Comparison of ENCODE assay signal across 13 mouse cellular contexts in genomic region chr13:63302381-63302780, GRCm38 (mm10).
DNase-seq lines count a peak whose midpoint lies in the region; ATAC-seq and TF ChIP-seq lines count a peak whose summit lies in the region.
"Had no signal": no experiment of that assay in that cellular context is flagged by ENCODE, and none has a peak within 500 bp of the region (broad histone marks: within the 10 kb centered on the region; RNA-seq: fewer than 3 reads in every experiment).

No protein-coding gene starts in this region.

- DNase-seq in hindbrain, postnatal 0 days (ENCODE audit: low spot score) = no peak
- no peak for DNase-seq in midbrain, embryonic 11.5 days (ENCODE audit: low spot score, missing footprints)
- DNase-seq in thymus, postnatal 4 days = no peak
- no peak for DNase-seq in lung, postnatal 14 days
- DNase-seq: gastrocnemius, postnatal 10 days; lung, embryonic 14.5 days; right cerebral cortex, adult 18-20 months; thymus, postnatal 25 days had no signal

- H3K27ac ChIP-seq in hindbrain, postnatal 0 days = peak overlapping the region; percentile 54; the same call in 1 of the 2 replicates
- no peak overlapping the region for H3K27ac ChIP-seq in hindbrain, embryonic 12.5 days
- 0 out of 2 replicates have a peak overlapping the region, but pooled peaks have one; percentile 5 for H3K27ac ChIP-seq in midbrain, embryonic 13.5 days
- H3K27ac ChIP-seq in midbrain, embryonic 11.5 days (ENCODE audit: low read depth, low read length) = no peak overlapping the region
- H3K27ac ChIP-seq in cortical plate, adult 2 months (ENCODE audit: insufficient read depth, low read length) = peak overlapping the region; percentile 48
- peak overlapping the region; percentile 67 for H3K27ac ChIP-seq in limb, embryonic 13.5 days

- no peak overlapping the region for H3K4me2 ChIP-seq in hindbrain, postnatal 0 days (ENCODE audit: low read depth, low read length)
- no peak overlapping the region for H3K4me2 ChIP-seq in hindbrain, embryonic 12.5 days (replicated peaks)
- H3K4me2 ChIP-seq in midbrain, embryonic 13.5 days (replicated peaks) = no peak overlapping the region
- no peak overlapping the region for H3K4me2 ChIP-seq in midbrain, embryonic 11.5 days
- H3K4me2 ChIP-seq in limb, embryonic 13.5 days (replicated peaks) = no peak overlapping the region
- H3K4me2 ChIP-seq: heart, embryonic 12.5 days; lung, embryonic 14.5 days had no signal

- no peaks in the 10 kb centered on the region for H3K27me3 ChIP-seq in hindbrain, postnatal 0 days (ENCODE audit: insufficient read depth, low read length)
- H3K27me3 ChIP-seq in hindbrain, embryonic 12.5 days = no peaks in the 10 kb centered on the region
- no peaks in the 10 kb centered on the region for H3K27me3 ChIP-seq in midbrain, embryonic 13.5 days
- no peaks in the 10 kb centered on the region for H3K27me3 ChIP-seq in midbrain, embryonic 11.5 days (ENCODE audit: control insufficient read depth, insufficient read depth, low read length)
- H3K27me3 ChIP-seq in limb, embryonic 13.5 days = no peaks in the 10 kb centered on the region
- H3K27me3 ChIP-seq: heart, embryonic 12.5 days had no signal

- no peak overlapping the region for H3K9ac ChIP-seq in hindbrain, postnatal 0 days (replicated peaks; ENCODE audit: low read length)
- H3K9ac ChIP-seq in hindbrain, embryonic 12.5 days = no peak overlapping the region
- no peak overlapping the region for H3K9ac ChIP-seq in midbrain, embryonic 13.5 days (replicated peaks)
- no peak overlapping the region for H3K9ac ChIP-seq in midbrain, embryonic 11.5 days (ENCODE audit: low read length)
- H3K9ac ChIP-seq in limb, embryonic 13.5 days = no peak overlapping the region
- H3K9ac ChIP-seq: heart, embryonic 12.5 days; lung, embryonic 14.5 days had no signal

- H3K4me3 ChIP-seq in hindbrain, postnatal 0 days (ENCODE audit: low read length) = no peak overlapping the region
- H3K4me3 ChIP-seq in hindbrain, embryonic 12.5 days = no peak overlapping the region
- H3K4me3 ChIP-seq in midbrain, embryonic 13.5 days (replicated peaks) = no peak overlapping the region
- no peak overlapping the region for H3K4me3 ChIP-seq in midbrain, embryonic 11.5 days (ENCODE audit: low read depth, low read length)
- H3K4me3 ChIP-seq in cortical plate, adult 2 months (ENCODE audit: insufficient read depth, low read length) = no peak overlapping the region
- H3K4me3 ChIP-seq in limb, embryonic 13.5 days = no peak overlapping the region
- H3K4me3 ChIP-seq: heart, embryonic 12.5 days had no signal

- TF ChIP-seq POLR2A in cortical plate, adult 2 months (IDR thresholded peaks at IDR 0.05; ENCODE audit: extremely low read depth, insufficient read depth, low read length) = no peak

- WGBS in hindbrain, postnatal 0 days = 79% methylated on average over 5 of the region's 5 CpGs
- 91% methylated on average over 5 of the region's 5 CpGs for WGBS in hindbrain, embryonic 12.5 days
- 90% methylated on average over 5 of the region's 5 CpGs for WGBS in midbrain, embryonic 13.5 days
- WGBS in midbrain, embryonic 11.5 days = 88% methylated on average over 5 of the region's 5 CpGs
- WGBS in limb, embryonic 13.5 days = 80% methylated on average over 5 of the region's 5 CpGs

- TF ChIP-seq CTCF in hindbrain, postnatal 0 days (IDR thresholded peaks at IDR 0.05; ENCODE audit: low read depth) = no peak
- TF ChIP-seq CTCF in cortical plate, adult 2 months (IDR thresholded peaks at IDR 0.05; ENCODE audit: extremely low read depth, insufficient read depth, low read length) = no peak

- H3K9me3 ChIP-seq in hindbrain, postnatal 0 days (ENCODE audit: low read length) = no peaks in the 10 kb centered on the region
- H3K9me3 ChIP-seq in hindbrain, embryonic 12.5 days (replicated peaks) = no peaks in the 10 kb centered on the region
- no peaks in the 10 kb centered on the region for H3K9me3 ChIP-seq in midbrain, embryonic 13.5 days
- H3K9me3 ChIP-seq in midbrain, embryonic 11.5 days (ENCODE audit: control insufficient read depth, low read length) = no peaks in the 10 kb centered on the region
- no peaks in the 10 kb centered on the region for H3K9me3 ChIP-seq in limb, embryonic 13.5 days
- H3K9me3 ChIP-seq: heart, embryonic 12.5 days had no signal

- ATAC-seq in hindbrain, postnatal 0 days = no peak
- no peak for ATAC-seq in hindbrain, embryonic 12.5 days (ENCODE audit: low FRiP score)
- ATAC-seq in midbrain, embryonic 13.5 days = no peak
- no peak for ATAC-seq in midbrain, embryonic 11.5 days (ENCODE audit: low FRiP score)
- no peak for ATAC-seq in limb, embryonic 13.5 days (ENCODE audit: low FRiP score, low read depth)

- H3K4me1 ChIP-seq in hindbrain, postnatal 0 days (ENCODE audit: insufficient read depth, low read length) = no peaks in the 10 kb centered on the region
- H3K4me1 ChIP-seq in hindbrain, embryonic 12.5 days = peaks cover 11% of the 10 kb centered on the region; the same call in 1 of the 2 replicates
- peaks cover 11% of the 10 kb centered on the region for H3K4me1 ChIP-seq in midbrain, embryonic 13.5 days (replicated peaks)
- peaks cover 4% of the 10 kb centered on the region; the same call in 1 of the 2 replicates for H3K4me1 ChIP-seq in midbrain, embryonic 11.5 days (ENCODE audit: control insufficient read depth, insufficient read depth, low read length)
- peaks cover 5% of the 10 kb centered on the region for H3K4me1 ChIP-seq in cortical plate, adult 2 months (ENCODE audit: control insufficient read depth, insufficient read depth, low read length)
- peaks cover 80% of the 10 kb centered on the region for H3K4me1 ChIP-seq in limb, embryonic 13.5 days

- H3K36me3 ChIP-seq in hindbrain, postnatal 0 days (ENCODE audit: insufficient read depth, low read length) = peaks cover 20% of the 10 kb centered on the region
- peaks cover 38% of the 10 kb centered on the region for H3K36me3 ChIP-seq in hindbrain, embryonic 12.5 days
- H3K36me3 ChIP-seq in midbrain, embryonic 13.5 days = peaks cover 66% of the 10 kb centered on the region
- H3K36me3 ChIP-seq in midbrain, embryonic 11.5 days (ENCODE audit: control insufficient read depth, insufficient read depth, low read length) = peaks cover 13% of the 10 kb centered on the region
- H3K36me3 ChIP-seq in limb, embryonic 13.5 days = peaks cover 92% of the 10 kb centered on the region

Comparison
In these comparisons a context has a peak if more than half of its experiments do, and no peak if none do; other contexts are left out.
1. H3K27ac ChIP-seq: peak in hindbrain, postnatal 0 days (single experiment), midbrain, embryonic 13.5 days (single experiment), cortical plate, adult 2 months (single experiment) and limb, embryonic 13.5 days (single experiment); none in hindbrain, embryonic 12.5 days (single experiment) and midbrain, embryonic 11.5 days (single experiment).